Mouse (Mus musculus) myocyte (in vitro differentiated cells): ENCODE data around the gene Sigmar1.

Experiments used
- CEBPB ChIP-seq: IDR thresholded peaks from 2 replicates; pipeline ENCODE4 v1.6.1; 2011; ENCODE audit warnings: mild to moderate bottlenecking, moderate library complexity; ENCODE audit not compliant: poor library complexity, insufficient read depth, severe bottlenecking
- E2F4 ChIP-seq: IDR thresholded peaks from one replicate; pipeline ENCODE4 v1.6.1; 2011; ENCODE audit warnings: mild to moderate bottlenecking, control low read depth, moderate library complexity; ENCODE audit not compliant: insufficient read depth
- MAX ChIP-seq: IDR thresholded peaks from one replicate; pipeline ENCODE4 v1.6.1; 2011; ENCODE audit warnings: low read depth, mild to moderate bottlenecking, control low read depth
- MYOD1 ChIP-seq, 3 experiments: IDR thresholded peaks; one replicate each; pipeline ENCODE4 v1.6.1; 2011; ENCODE audit warnings: control low read depth in 2 of 3, low read depth in 2 of 3, mild to moderate bottlenecking in 2 of 3, moderate library complexity in 1 of 3; ENCODE audit not compliant: insufficient read length in 2 of 3, control insufficient read depth in 1 of 3
- MYOG ChIP-seq, 3 experiments: IDR thresholded peaks; one replicate each; pipeline ENCODE4 v1.6.1; 2011; ENCODE audit warnings: control low read depth in 2 of 3, low read depth in 2 of 3, mild to moderate bottlenecking in 2 of 3; ENCODE audit not compliant: insufficient read length in 2 of 3, control insufficient read depth in 1 of 3, insufficient read depth in 1 of 3
- POLR2A ChIP-seq: IDR thresholded peaks from one replicate; pipeline ENCODE4 v1.6.1; 2011; ENCODE audit warnings: low read depth, mild to moderate bottlenecking, control low read depth, moderate library complexity; ENCODE audit not compliant: insufficient read length
- POLR2AphosphoS2 ChIP-seq: IDR thresholded peaks from one replicate; pipeline ENCODE4 v1.6.1; 2011; ENCODE audit warnings: low read depth, control low read depth; ENCODE audit not compliant: insufficient read length
- REST ChIP-seq: IDR thresholded peaks from one replicate; pipeline ENCODE4 v1.6.1; 2011; ENCODE audit warnings: mild to moderate bottlenecking, control low read depth, moderate library complexity; ENCODE audit not compliant: insufficient read depth, insufficient read length
- SRF ChIP-seq: IDR thresholded peaks from one replicate; pipeline ENCODE4 v1.6.1; 2011; ENCODE audit warnings: low read depth; ENCODE audit not compliant: control insufficient read depth, insufficient read length
- TCF12 ChIP-seq: IDR thresholded peaks from one replicate; pipeline ENCODE4 v1.6.1; 2011; ENCODE audit warnings: mild to moderate bottlenecking, control low read depth; ENCODE audit not compliant: poor library complexity, insufficient read depth, severe bottlenecking
- TCF3 ChIP-seq: IDR thresholded peaks from one replicate; pipeline ENCODE4 v1.6.1; 2011; ENCODE audit warnings: low read depth, control low read depth; ENCODE audit not compliant: insufficient read length
- USF1 ChIP-seq: IDR thresholded peaks from one replicate; pipeline ENCODE4 v1.6.1; 2011; ENCODE audit warnings: low read depth, mild to moderate bottlenecking, control low read depth, moderate library complexity

DNA sequence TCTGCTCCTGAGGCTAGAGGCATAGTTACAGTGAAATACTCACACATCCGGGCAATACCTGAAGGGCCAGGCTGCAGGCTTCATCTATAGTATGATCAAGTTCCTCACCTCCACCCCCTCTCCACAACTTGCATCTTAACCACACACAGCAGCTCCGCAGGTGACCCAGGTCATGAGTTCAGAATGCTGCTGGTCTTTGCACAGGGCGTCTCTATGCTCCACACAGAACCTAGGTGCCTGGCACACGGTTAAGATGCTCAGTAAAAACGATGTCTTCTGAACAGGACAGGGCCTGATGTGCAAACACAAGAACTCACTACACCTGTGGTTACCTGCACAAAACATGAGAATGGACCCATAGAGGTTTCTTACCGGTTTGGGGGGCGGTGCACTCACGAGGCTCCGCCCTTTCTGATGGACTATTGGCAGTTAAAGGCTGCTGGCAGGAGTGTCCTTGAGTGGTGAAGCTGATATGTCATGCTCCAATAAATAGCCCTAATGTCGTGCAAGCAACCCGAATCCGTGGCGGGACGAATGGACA, 1.1 kb downstream of the Sigmar1 start, which contains the start of gene Galt:
- TF ChIP-seq POLR2A (no peak), MYOD1 (IDR thresholded peaks at IDR 0.05; ENCODE audit: control insufficient read depth in 1 of 3, insufficient read length in 2 of 3, low read depth in 2 of 3) (no peak), USF1 (no peak), TCF3 (no peak), E2F4 (no peak), MAX (no peak), TCF12 (no peak), REST (no peak), CEBPB (no peak), SRF (no peak), POLR2AphosphoS2 (no peak), MYOG (IDR thresholded peaks at IDR 0.05; ENCODE audit: control insufficient read depth in 1 of 3, insufficient read depth in 1 of 3, insufficient read length in 2 of 3, low read depth in 2 of 3) (no peak)
